Mouse (Mus musculus) thymus, adult 2 months (tissue): Measurements from ENCODE around the gene Rps16.
A peak's percentile ranks its signal among the peaks of the same experiment; 100 is the strongest.

Experiments
- CTCF ChIP-seq: fragments of 200-500 bp; IDR thresholded peaks from 2 replicates; pipeline ENCODE4 v1.5.1; 2012; ENCODE audit warnings: mild to moderate bottlenecking, control low read depth, low read length, moderate library complexity, borderline replicate concordance; ENCODE audit not compliant: control insufficient read depth, poor library complexity, insufficient read depth; ENCODE audit errors: extremely low read depth
- POLR2A ChIP-seq: fragments of 200-500 bp; IDR thresholded peaks from 2 replicates; pipeline ENCODE4 v1.6.1; 2012; ENCODE audit warnings: mild to moderate bottlenecking, low read length, control low read depth, moderate library complexity; ENCODE audit not compliant: control insufficient read depth, poor library complexity, insufficient read depth; ENCODE audit errors: extremely low read depth

GRCm38 (mm10) chr7:28386462-28386861 lies 36.0 kb downstream of the Rps16 start:
- peak; percentile 89 for TF ChIP-seq CTCF
- TF ChIP-seq POLR2A: no peak
